Mouse (Mus musculus) cerebellum, postnatal 10 days (tissue): ENCODE measurements around the gene Wdfy4.

Experiments used
- DNase-seq, 2 experiments: peaks; one replicate each; pipeline ENCODE4 v3.0.0; 2021; ENCODE audit warnings: mixed read lengths in 2 of 2

The Wdfy4 gene

GRCm38 (mm10) chr14:33185068-33185800, at the start of gene Wdfy4:
TSS of gene Wdfy4 (minus strand) at chr14:33185508.
- no peak for DNase-seq

- DNase-seq, result peak in 1 of 2 experiments; percentile 31
Measured at GRCm38 (mm10) chr14:33232048-33232447, 46.7 kb upstream of the Wdfy4 start.

GRCm38 (mm10) chr14:33231311-33231710, 46.0 kb upstream of the Wdfy4 start:
- DNase-seq, result no peak

- DNase-seq, result no peak
Measured at GRCm38 (mm10) chr14:33230672-33231071, 45.4 kb upstream of the Wdfy4 start.

- no peak for DNase-seq
Measured at GRCm38 (mm10) chr14:33225235-33225634, 39.9 kb upstream of the Wdfy4 start.

- DNase-seq, result no peak
Measured at GRCm38 (mm10) chr14:33216343-33217208, 31.3 kb upstream of the Wdfy4 start.

- no peak for DNase-seq
Measured at GRCm38 (mm10) chr14:33215163-33215562, 29.9 kb upstream of the Wdfy4 start.

GRCm38 (mm10) chr14:33214767-33215128, 29.4 kb upstream of the Wdfy4 start:
- no peak for DNase-seq

GRCm38 (mm10) chr14:33213823-33214766, 28.8 kb upstream of the Wdfy4 start, which contains the start of gene Arhgap22:
TSS of gene Arhgap22 (plus strand) at chr14:33214026.
- DNase-seq, result peak; percentile 93 to 95

- no peak for DNase-seq
Measured at GRCm38 (mm10) chr14:33212958-33213309, 27.6 kb upstream of the Wdfy4 start.

GRCm38 (mm10) chr14:33212271-33212957, 27.1 kb upstream of the Wdfy4 start:
- DNase-seq, result no peak

- no peak for DNase-seq
Measured at GRCm38 (mm10) chr14:33210806-33211205, 25.5 kb upstream of the Wdfy4 start.

- no peak for DNase-seq
Measured at GRCm38 (mm10) chr14:33208331-33208730, 23.0 kb upstream of the Wdfy4 start.

GRCm38 (mm10) chr14:33207011-33207410, 21.7 kb upstream of the Wdfy4 start:
- DNase-seq, result peak; percentile 26 to 49

GRCm38 (mm10) chr14:33205280-33205965, 20.1 kb upstream of the Wdfy4 start:
- peak; percentile 46 to 61 for DNase-seq

GRCm38 (mm10) chr14:33203777-33204176, 18.5 kb upstream of the Wdfy4 start:
- DNase-seq, result no peak

GRCm38 (mm10) chr14:33202885-33203284, 17.6 kb upstream of the Wdfy4 start:
- DNase-seq, result no peak

- DNase-seq, result no peak
Measured at GRCm38 (mm10) chr14:33202161-33202560, 16.9 kb upstream of the Wdfy4 start.

- no peak for DNase-seq
Measured at GRCm38 (mm10) chr14:33194241-33194640, 8.9 kb upstream of the Wdfy4 start.

- no peak for DNase-seq
Measured at GRCm38 (mm10) chr14:33193762-33194161, 8.5 kb upstream of the Wdfy4 start.

GRCm38 (mm10) chr14:33190646-33191045, 5.3 kb upstream of the Wdfy4 start:
- DNase-seq, result no peak
